Mouse (Mus musculus) limb, embryonic 10.5 days (tissue): ENCODE data around the gene Crebbp. TPM values are rescaled to one million over a fixed set of nuclear protein-coding genes. Genes with fewer than 3 reads are reported as not detected.

Experiments used
- DNase-seq: peaks from one replicate; pipeline ENCODE4 v3.0.0-alpha.2; 2017; ENCODE audit warnings: low spot score
- H3K27ac ChIP-seq: fragments of 300-500 bp; sonication (generic); 2 replicates; pipeline ENCODE4 v1.5.1; 2016; ENCODE audit warnings: mild to moderate bottlenecking
- H3K27me3 ChIP-seq: fragments of 300-500 bp; sonication (generic); 2 replicates; pipeline ENCODE4 v1.6.1; 2016; ENCODE audit warnings: low read depth, mild to moderate bottlenecking; ENCODE audit not compliant: poor library complexity, severe bottlenecking
- H3K36me3 ChIP-seq: fragments of 300-500 bp; sonication (generic); 2 replicates; pipeline ENCODE4 v1.6.1; 2016; ENCODE audit warnings: mild to moderate bottlenecking, moderate library complexity
- H3K4me1 ChIP-seq: fragments of 300-500 bp; sonication (generic); 2 replicates; pipeline ENCODE4 v1.6.1; 2016
- H3K4me3 ChIP-seq: fragments of 300-500 bp; sonication (generic); 2 replicates; pipeline ENCODE4 v1.5.1; 2016; ENCODE audit warnings: mild to moderate bottlenecking, moderate library complexity
- H3K9me3 ChIP-seq: fragments of 300-500 bp; sonication (generic); replicated peaks from 2 replicates; pipeline ENCODE4 v1.6.1; 2016; ENCODE audit warnings: mild to moderate bottlenecking
- WGBS: fragments of 180-500 bp; shearing (Covaris S2); methylation state at CpG from one replicate; pipeline ENCODE4 v1.1.7; 2016; 5-methylcytosine and 5-hydroxymethylcytosine counted together
- microRNA-seq: library from miRNA; unstranded; fragments of <30 nt; microRNA quantifications from one replicate; pipeline ENCODE4, GENCODE M21; 2017
- polyA plus RNA-seq: library from polyadenylated mRNA; unstranded; fragments of >200 nt; fragmentation: Nextera tagmentation; extraction: Ambion mirVana; gene quantifications from 2 replicates; pipeline ENCODE4 v1.2.1, GENCODE M21; 2016

The Crebbp gene
- polyA plus RNA-seq, 1 experiment from 2014 or later, result 36.9 TPM

- WGBS, result 89% methylated on average over 6 of the region's 6 CpGs
Observed at GRCm38 (mm10) chr16:4032341-4032748, 181.5 kb downstream of the Crebbp start.

GRCm38 (mm10) chr16:4031441-4032274, 182.1 kb downstream of the Crebbp start:
- Histone ChIP-seq H3K27me3 (no peaks in the 10 kb centered on the region), H3K36me3 (peaks cover 5% of the 10 kb centered on the region; the same call in 1 of the 2 replicates), H3K4me3 (no peak overlapping the region), H3K27ac (no peak overlapping the region), H3K4me1 (0 out of 2 replicates have a peak, but pooled peaks cover 3% of the 10 kb centered on the region), H3K9me3 (no peaks in the 10 kb centered on the region)
- WGBS, result 69% methylated on average over 6 of the region's 6 CpGs
- DNase-seq, result no peak

More at GRCm38 (mm10) chr16:4032341-4032748, 181.5 kb downstream of the Crebbp start:
- Histone ChIP-seq H3K4me3 (no peak overlapping the region), H3K27ac (no peak overlapping the region), H3K4me1 (0 out of 2 replicates have a peak, but pooled peaks cover 3% of the 10 kb centered on the region), H3K27me3 (no peaks in the 10 kb centered on the region), H3K9me3 (no peaks in the 10 kb centered on the region), H3K36me3 (peaks cover 12% of the 10 kb centered on the region)
- DNase-seq, result no peak

Small RNA genes within 50 kb of the gene (microRNA-seq; reads per million reads assigned to microRNA genes)
- gene Gm23413, result not detected

Other genes starting within 250 kb of the Crebbp start
- gene Nlrc3, start 237.4 kb downstream of the Crebbp start, polyA plus RNA-seq, result 1.1 TPM in 2 replicates
- gene Slx4, start 210.2 kb downstream of the Crebbp start, polyA plus RNA-seq, result 25.5 and 29.2 TPM in 2 replicates
- gene Dnase1, start 177.1 kb downstream of the Crebbp start, polyA plus RNA-seq, result 6.3 and 6.5 TPM in 2 replicates
- gene Trap1, start 136.2 kb downstream of the Crebbp start, polyA plus RNA-seq, result 107 and 112 TPM in 2 replicates
- 0.26 and 0.41 TPM in 2 replicates for gene Adcy9, start 206.5 kb upstream of the Crebbp start, polyA plus RNA-seq